Mouse (Mus musculus): ENCODE results near the gene Nckap5.

GRCm38 (mm10) chr1:126877495-126877894 lies 46.9 kb upstream of the Nckap5 start:
- TF ChIP-seq POLR2A (IDR thresholded peaks at IDR 0.05; ENCODE audit: extremely low read depth, insufficient read depth, low read length) (no peak), CTCF (IDR thresholded peaks at IDR 0.05; ENCODE audit: low read depth, low read length) (no peak)

Data from liver, adult 2 months (tissue).